Mouse (Mus musculus) intestine, embryonic 15.5 days (tissue): Measurements from ENCODE around the gene Lsg1. TPM values are rescaled to one million over a fixed set of nuclear protein-coding genes. Genes with fewer than 3 reads are reported as not detected.
A peak's percentile ranks its signal among the peaks of the same experiment; 100 is the strongest.

Experiments
- ATAC-seq: fragments of 200-750 bp; cut with Nextera tagmentation; 2 replicates; pipeline ENCODE4 v1.8.0; 2017; ENCODE audit warnings: moderate TSS enrichment, moderate library complexity
- H3K27ac ChIP-seq: fragments of 300-500 bp; sonication (generic); 2 replicates; pipeline ENCODE4 v1.5.1; 2015; ENCODE audit warnings: mild to moderate bottlenecking, inconsistent platforms
- H3K27me3 ChIP-seq: fragments of 300-500 bp; sonication (generic); replicated peaks from 2 replicates; pipeline ENCODE4 v1.6.1; 2015; ENCODE audit warnings: inconsistent platforms
- H3K36me3 ChIP-seq: fragments of 300-500 bp; sonication (generic); 2 replicates; pipeline ENCODE4 v1.6.1; 2015; ENCODE audit warnings: inconsistent platforms
- H3K4me1 ChIP-seq: fragments of 300-500 bp; sonication (generic); replicated peaks from 2 replicates; pipeline ENCODE4 v1.6.1; 2015; ENCODE audit warnings: inconsistent platforms
- H3K4me2 ChIP-seq: fragments of 300-500 bp; sonication (generic); replicated peaks from 2 replicates; pipeline ENCODE4 v1.6.1; 2015; ENCODE audit warnings: mild to moderate bottlenecking, inconsistent platforms
- H3K4me3 ChIP-seq: fragments of 300-500 bp; sonication (generic); replicated peaks from 2 replicates; pipeline ENCODE4 v1.5.1; 2015; ENCODE audit warnings: inconsistent platforms
- H3K9ac ChIP-seq: fragments of 300-500 bp; sonication (generic); 2 replicates; pipeline ENCODE4 v1.6.1; 2015; ENCODE audit warnings: inconsistent platforms
- H3K9me3 ChIP-seq: fragments of 300-500 bp; sonication (generic); 2 replicates; pipeline ENCODE4 v1.6.1; 2016; ENCODE audit warnings: inconsistent platforms
- WGBS: fragments of 180-500 bp; shearing (Covaris S2); methylation state at CpG from one replicate; pipeline ENCODE4 v1.1.7; 2015; 5-methylcytosine and 5-hydroxymethylcytosine counted together
- polyA plus RNA-seq: library from polyadenylated mRNA; unstranded; fragments of >200 nt; fragmentation: Nextera tagmentation; extraction: Ambion mirVana; gene quantifications from 2 replicates; pipeline ENCODE4 v1.2.1, GENCODE M21; 2015

Lsg1 gene
- polyA plus RNA-seq, 1 experiment from 2014 or later = 57.3 TPM

DNA sequence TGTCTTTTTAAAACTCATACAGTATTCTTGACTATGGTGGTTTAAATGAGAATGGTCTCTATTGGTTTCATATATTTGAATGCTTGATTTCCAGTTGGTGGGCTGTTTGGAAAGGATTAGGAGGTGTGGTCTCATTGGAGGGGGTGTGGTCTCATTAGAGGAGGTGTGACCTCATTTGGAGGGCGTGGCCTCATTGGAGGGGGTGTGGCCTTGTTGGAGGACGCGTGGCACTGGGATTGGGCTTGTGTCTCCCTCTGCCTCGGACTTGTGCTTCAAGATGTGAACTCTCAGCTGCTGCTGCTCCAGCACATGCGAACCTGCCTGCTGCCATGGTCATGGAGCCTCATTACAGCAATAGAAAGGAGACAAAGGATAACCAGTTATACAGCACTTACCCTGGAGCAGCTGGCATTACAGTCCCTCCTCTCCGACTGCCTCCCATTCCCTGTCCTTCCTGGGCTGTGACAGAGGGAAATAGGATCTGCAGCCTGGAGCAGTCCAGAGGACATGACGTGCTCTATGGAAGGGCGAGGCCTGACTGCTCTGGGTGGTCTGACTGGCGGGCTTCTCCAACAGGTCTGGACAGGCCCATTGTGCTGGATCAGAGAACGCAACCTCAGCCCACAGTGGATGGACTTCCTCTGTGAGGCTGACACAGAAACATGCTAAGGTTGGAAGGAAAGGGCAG is 65.0 kb downstream of the Lsg1 start:
- Histone ChIP-seq H3K27ac (no peak overlapping the region), H3K4me3 (no peak overlapping the region), H3K9ac (no peak overlapping the region), H3K36me3 (no peaks in the 10 kb centered on the region), H3K27me3 (no peaks in the 10 kb centered on the region), H3K4me2 (no peak overlapping the region), H3K9me3 (no peaks in the 10 kb centered on the region), H3K4me1 (peaks cover 6% of the 10 kb centered on the region; the same call in 1 of the 2 replicates)
- no peak for ATAC-seq
- 73% methylated on average over 10 of the region's 10 CpGs for WGBS

DNA sequence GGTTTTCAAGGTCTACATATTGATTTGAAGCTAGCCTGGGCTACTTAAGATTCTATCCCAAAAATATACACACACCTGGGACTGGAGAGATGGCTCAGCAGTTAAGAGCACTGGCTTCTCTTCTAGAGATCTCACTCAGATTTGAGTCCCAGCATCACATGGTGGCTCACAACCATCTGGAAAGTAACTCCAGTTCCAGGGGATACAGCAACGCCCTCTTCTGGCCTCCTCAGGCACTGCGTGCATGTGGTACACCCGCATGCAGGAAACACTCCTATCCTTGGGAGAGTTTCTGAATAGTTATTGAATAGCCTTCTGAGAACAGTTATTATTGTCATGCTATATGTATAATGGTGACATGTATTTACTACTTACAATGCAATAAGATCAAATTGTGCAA is 66.2 kb downstream of the Lsg1 start:
- Histone ChIP-seq H3K27ac (no peak overlapping the region), H3K4me2 (no peak overlapping the region), H3K27me3 (no peaks in the 10 kb centered on the region), H3K9me3 (no peaks in the 10 kb centered on the region), H3K9ac (no peak overlapping the region), H3K36me3 (no peaks in the 10 kb centered on the region), H3K4me3 (no peak overlapping the region), H3K4me1 (peaks cover 6% of the 10 kb centered on the region; the same call in 1 of the 2 replicates)
- ATAC-seq = no peak
- WGBS = 64% methylated on average over 3 of the region's 3 CpGs

DNA sequence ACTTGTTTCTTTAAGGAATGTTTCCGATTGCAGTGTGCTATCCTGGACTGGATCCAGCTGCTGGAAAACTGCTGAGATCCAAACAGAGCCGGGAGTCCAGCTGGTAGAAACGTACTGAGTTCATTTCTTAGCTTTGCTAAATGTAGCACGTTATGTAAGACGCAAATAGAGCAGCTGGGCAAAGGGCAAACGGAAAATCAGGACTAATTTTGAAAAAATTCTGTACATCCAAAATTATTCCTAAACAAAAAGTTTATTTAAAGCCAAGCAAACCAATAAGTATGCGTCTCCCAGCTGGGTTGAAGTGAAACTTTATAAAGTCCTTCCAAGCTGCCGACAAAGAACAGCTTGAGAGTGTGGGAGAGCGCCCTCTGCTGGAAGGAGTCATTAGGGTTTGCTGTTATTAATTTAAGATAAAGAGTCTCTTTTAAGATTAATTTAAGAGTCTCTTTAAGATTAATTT is 67.0 kb downstream of the Lsg1 start:
- 18% methylated on average over 9 of the region's 9 CpGs for WGBS
- Histone ChIP-seq H3K9ac (no peak overlapping the region), H3K4me3 (peak overlapping the region; percentile 15; the same call in 1 of the 2 replicates), H3K36me3 (no peaks in the 10 kb centered on the region), H3K4me1 (peaks cover 6% of the 10 kb centered on the region; the same call in 1 of the 2 replicates), H3K4me2 (peak overlapping the region; percentile 40), H3K27ac (no peak overlapping the region), H3K9me3 (no peaks in the 10 kb centered on the region), H3K27me3 (no peaks in the 10 kb centered on the region)
- no peak; the same call in 1 of the 2 replicates for ATAC-seq

GRCm38 (mm10) chr16:30518635-30519034 is 68.8 kb downstream of the Lsg1 start:
- Histone ChIP-seq H3K9me3 (no peaks in the 10 kb centered on the region), H3K4me1 (peaks cover 6% of the 10 kb centered on the region; the same call in 1 of the 2 replicates), H3K4me3 (no peak overlapping the region), H3K27me3 (no peaks in the 10 kb centered on the region), H3K9ac (no peak overlapping the region), H3K36me3 (no peaks in the 10 kb centered on the region), H3K4me2 (no peak overlapping the region), H3K27ac (no peak overlapping the region)
- ATAC-seq = no peak
- 67% methylated on average over 9 of the region's 9 CpGs for WGBS

DNA sequence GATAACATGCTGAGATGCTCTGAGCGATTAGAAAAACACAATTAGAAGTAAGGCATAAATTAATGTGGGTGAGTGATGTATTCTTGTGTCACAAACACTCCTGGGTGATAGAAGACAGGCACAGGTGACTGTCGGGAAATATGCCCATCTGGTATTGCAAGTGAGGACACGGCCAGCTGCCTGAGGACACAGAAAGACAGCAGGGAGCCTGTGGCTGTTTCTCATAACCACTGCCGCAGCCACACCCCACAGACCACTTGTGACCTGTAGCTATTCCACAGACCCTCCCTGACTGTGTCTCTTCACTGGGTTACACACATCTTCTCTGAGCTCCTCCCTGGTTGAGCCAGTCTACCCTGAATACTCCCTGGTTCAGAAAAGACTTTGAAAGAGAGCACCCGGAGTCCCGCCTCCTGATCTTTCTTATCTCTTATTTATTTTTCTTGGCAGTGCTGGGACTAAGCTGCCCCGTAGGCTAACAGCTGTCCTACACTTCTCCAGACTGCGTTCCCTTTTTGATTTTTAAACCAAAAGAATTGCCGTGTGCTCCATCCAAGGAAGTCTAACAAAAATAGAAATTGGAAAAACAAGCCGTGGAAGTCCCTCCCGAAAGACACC is 69.6 kb downstream of the Lsg1 start:
- Histone ChIP-seq H3K9me3 (no peaks in the 10 kb centered on the region), H3K4me3 (no peak overlapping the region), H3K4me2 (no peak overlapping the region; the same call in 1 of the 2 replicates), H3K36me3 (no peaks in the 10 kb centered on the region), H3K9ac (no peak overlapping the region), H3K27me3 (no peaks in the 10 kb centered on the region), H3K4me1 (peaks cover 6% of the 10 kb centered on the region; the same call in 1 of the 2 replicates), H3K27ac (no peak overlapping the region)
- 31% methylated on average over 11 of the region's 11 CpGs for WGBS
- peak; percentile 48 for ATAC-seq

DNA sequence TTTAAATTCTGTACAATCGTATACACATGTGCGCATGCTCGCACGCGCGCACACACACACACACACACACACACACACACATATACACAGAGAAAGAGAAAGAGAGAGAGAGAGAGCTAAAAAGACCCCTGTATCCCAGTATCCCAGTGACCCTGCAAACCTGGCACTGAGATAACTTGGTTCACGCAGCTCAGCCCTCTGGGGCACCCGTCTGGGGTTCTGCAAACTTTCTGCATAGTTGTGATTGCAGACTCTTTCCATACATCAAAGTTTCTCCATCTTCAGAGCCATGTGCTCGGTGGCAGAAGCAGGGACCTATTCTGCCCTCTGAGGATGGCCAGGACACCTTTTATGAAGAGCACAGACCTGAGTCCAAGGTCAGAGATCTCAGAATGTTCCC is 70.4 kb downstream of the Lsg1 start:
- H3K9ac ChIP-seq = no peak overlapping the region
- H3K27me3 ChIP-seq = no peaks in the 10 kb centered on the region
- no peak overlapping the region for H3K27ac ChIP-seq
- no peaks in the 10 kb centered on the region for H3K9me3 ChIP-seq
- H3K4me2 ChIP-seq = no peak overlapping the region
- no peaks in the 10 kb centered on the region for H3K36me3 ChIP-seq
- no peak overlapping the region for H3K4me3 ChIP-seq
- WGBS = 83% methylated on average over 9 of the region's 9 CpGs
- peaks cover 14% of the 10 kb centered on the region; the same call in 1 of the 2 replicates for H3K4me1 ChIP-seq
- ATAC-seq = no peak

DNA sequence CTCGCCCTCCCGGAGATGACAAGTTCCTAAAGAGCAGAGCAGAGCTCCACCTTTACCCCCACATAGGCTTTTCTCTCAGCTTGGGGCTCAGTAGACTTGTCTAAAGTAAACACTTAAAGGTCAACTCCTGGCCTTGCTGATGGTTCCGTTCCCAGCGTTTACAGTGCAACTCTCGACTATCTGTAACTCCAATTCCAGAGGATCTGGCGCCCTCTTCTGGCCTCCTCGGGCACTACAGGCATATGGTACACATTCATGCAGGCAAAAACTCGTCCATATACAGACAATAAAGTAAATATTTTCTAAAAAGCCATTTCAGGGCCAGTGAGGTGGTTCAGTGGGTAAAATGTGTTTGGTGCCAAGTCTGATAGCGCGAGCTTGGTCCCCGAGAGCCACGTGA is 72.0 kb downstream of the Lsg1 start:
- Histone ChIP-seq H3K9me3 (no peaks in the 10 kb centered on the region), H3K4me1 (peaks cover 20% of the 10 kb centered on the region), H3K4me2 (no peak overlapping the region), H3K4me3 (no peak overlapping the region), H3K9ac (no peak overlapping the region), H3K27ac (no peak overlapping the region), H3K27me3 (no peaks in the 10 kb centered on the region), H3K36me3 (no peaks in the 10 kb centered on the region)
- 69% methylated on average over 12 of the region's 12 CpGs for WGBS
- ATAC-seq = no peak

- Histone ChIP-seq H3K4me2 (no peak overlapping the region), H3K9ac (no peak overlapping the region), H3K36me3 (no peaks in the 10 kb centered on the region), H3K4me3 (no peak overlapping the region), H3K27ac (no peak overlapping the region), H3K9me3 (no peaks in the 10 kb centered on the region), H3K27me3 (no peaks in the 10 kb centered on the region), H3K4me1 (peaks cover 18% of the 10 kb centered on the region)
- peak; percentile 36 for ATAC-seq
- WGBS = 67% methylated on average over 20 of the region's 20 CpGs
Observed at GRCm38 (mm10) chr16:30513050-30514024, 74.1 kb downstream of the Lsg1 start.

GRCm38 (mm10) chr16:30512375-30513049 is 74.9 kb downstream of the Lsg1 start:
- H3K9me3 ChIP-seq = no peaks in the 10 kb centered on the region
- H3K36me3 ChIP-seq = no peaks in the 10 kb centered on the region
- H3K27me3 ChIP-seq = no peaks in the 10 kb centered on the region
- H3K27ac ChIP-seq = 0 out of 2 replicates have a peak overlapping the region, but pooled peaks have one; percentile 27
- 38% methylated on average over 8 of the region's 8 CpGs for WGBS
- H3K9ac ChIP-seq = no peak overlapping the region; the same call in 1 of the 2 replicates
- peak; percentile 64 for ATAC-seq
- H3K4me3 ChIP-seq = no peak overlapping the region
- H3K4me2 ChIP-seq = no peak overlapping the region
- H3K4me1 ChIP-seq = peaks cover 15% of the 10 kb centered on the region

DNA sequence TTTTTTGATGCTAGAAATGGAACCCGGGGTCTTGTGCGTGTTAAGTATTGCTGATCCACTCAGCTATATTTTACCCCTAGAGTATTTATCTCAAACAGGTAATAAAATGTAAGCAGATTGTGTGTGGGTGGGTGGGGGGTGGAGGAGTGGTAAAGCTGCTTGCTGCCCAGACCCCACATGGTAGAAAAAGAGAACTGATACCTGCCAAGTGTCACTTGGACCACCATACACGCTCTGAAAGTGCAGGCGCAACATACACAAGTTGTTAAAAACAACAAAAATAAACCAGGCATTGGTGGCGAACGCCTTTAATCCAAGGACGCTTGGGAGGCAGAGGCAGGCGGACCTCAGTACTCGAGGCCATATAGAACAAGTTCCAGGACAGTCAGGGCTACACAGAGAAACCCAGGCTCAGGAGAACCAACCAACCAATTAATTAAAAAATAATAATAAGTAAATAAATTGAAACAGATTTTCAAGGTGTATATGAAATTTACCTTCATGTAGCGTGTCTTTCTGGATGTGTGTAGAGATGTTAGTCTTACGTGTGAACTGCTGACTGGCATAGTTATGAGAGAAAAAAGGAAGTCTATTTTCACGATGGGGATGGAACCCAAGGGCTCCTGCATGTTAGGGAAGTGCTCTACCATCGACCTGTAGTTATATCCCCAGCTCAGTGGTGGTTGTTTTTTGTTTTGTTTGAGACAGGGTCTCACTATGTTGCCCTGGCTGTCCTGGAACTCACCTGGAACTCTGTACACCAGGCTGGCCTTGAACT is 75.6 kb downstream of the Lsg1 start:
- no peak for ATAC-seq
- H3K4me3 ChIP-seq = peak overlapping the region; percentile 59; the same call in 1 of the 2 replicates
- no peaks in the 10 kb centered on the region for H3K27me3 ChIP-seq
- 71% methylated on average over 13 of the region's 13 CpGs for WGBS
- no peaks in the 10 kb centered on the region for H3K9me3 ChIP-seq
- 0 out of 2 replicates have a peak overlapping the region, but pooled peaks have one; percentile 91 for H3K27ac ChIP-seq
- peak overlapping the region; percentile 74; the same call in 1 of the 2 replicates for H3K9ac ChIP-seq
- H3K4me1 ChIP-seq = peaks cover 14% of the 10 kb centered on the region
- no peaks in the 10 kb centered on the region for H3K36me3 ChIP-seq
- H3K4me2 ChIP-seq = peak overlapping the region; percentile 68
